Mouse (Mus musculus): ENCODE measurements around the gene Plekhm2. TPM values are rescaled to one million over a fixed set of nuclear protein-coding genes. Genes with fewer than 3 reads are reported as not detected.

Plekhm2 gene
- polyA plus RNA-seq (2015; fragmentation: Nextera tagmentation; extraction: Ambion mirVana) = 4.0 and 4.2 TPM in 2 replicates

DNA sequence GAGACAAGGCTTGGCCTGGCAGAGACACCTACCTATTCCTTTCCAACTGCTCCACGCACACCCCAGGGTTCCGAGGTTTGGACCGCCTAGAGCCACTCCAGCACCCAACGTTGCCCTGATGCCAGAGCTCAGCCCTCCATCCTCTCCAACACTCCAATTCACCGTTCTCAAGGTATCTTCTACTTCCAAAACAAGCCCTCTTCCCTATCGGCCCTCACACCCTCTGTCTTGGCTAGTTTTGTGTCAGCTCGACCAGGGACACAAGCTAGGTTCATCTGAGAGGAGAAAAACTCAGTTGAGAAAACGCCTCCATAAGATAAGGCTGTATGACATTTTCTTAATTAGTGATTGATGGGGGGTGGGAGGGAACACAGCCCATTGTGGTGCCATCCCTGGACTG is at the start of gene Plekhm2:
Gene Plekhm2 (minus strand): TSS at position 101 of the 400 bp plus-strand sequence.

DNA sequence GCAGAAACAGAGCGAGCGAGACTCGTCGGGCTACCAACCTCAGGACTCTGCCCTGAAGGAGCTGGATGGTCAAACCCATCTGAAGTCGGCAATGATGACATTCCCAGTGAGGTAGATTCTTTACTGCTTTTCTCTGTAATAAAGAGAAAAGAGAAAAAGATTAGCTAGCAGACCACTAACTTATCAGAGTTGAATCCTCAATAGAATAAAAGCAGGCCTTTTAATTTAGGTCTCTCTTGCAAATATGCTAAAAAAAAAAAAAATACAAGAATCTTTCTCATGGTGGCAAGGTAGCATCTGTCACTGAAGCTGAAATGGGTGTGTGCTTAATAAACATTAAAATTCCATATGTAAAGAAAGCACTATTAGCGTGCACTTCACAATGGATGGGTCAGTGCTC is 20.8 kb upstream of the Plekhm2 start, which contains the start of gene Rsc1a1:
Gene Rsc1a1 (minus strand): TSS at position 101 of the 400 bp plus-strand sequence.

DNA sequence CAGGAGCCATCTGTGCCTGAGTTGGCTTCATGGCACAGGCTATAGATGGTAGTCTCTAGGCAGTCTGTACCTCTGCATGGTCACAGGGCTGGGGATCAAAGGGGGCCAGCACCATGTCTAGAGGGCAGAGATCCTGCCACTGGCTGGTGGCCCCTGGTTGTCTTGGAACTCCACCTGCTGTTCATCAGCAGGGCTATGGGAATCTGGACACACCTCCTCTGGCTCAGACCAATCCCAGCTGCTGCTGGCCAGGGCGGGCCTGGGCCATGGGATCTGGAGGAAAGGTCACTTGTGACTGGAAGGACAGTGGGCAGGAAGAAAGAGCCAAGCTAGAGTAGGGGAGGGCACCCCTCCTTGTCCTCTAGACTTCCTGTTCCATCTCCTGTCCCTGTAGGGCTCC is 41.0 kb downstream of the Plekhm2 start, which contains the start of gene Slc25a34:
Gene Slc25a34 (minus strand): TSS at position 156 of the 400 bp plus-strand sequence.

DNA sequence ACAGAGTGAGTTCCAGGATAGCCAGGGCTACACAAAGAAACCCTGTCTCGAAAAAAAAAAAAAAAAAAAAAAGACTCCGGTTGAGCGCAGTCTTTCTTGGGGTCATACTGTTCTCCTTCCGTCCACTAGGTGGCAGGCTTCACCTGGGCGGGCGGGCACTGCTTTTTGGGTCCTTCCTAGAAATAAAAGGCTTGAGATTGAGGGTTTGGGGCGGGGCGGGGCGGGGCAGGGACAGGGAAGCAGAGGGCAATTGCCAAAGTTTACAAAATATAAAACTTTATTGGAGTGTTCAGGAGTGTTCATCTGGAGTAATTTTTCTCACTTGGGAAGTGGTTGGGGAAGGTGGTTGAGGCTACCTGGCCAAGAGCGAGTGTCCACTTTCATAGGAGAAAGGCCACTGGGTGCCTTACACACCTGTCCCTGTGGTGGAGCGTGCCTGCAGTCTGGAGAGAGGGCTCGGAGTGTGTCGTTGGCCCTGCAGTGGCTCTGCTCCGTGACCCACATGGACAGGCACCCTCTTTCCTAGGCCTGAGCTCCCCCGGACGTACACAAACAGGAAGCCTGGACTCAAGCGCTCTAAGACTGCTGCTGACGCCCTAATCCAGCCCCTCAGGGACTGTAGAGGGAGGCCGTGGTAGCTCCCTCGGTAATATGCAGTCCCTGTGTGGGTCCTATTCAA is 46.0 kb downstream of the Plekhm2 start, which contains the start of gene Tmem82:
Gene Tmem82 (minus strand): TSS at position 69 of the 679 bp plus-strand sequence.

DNA sequence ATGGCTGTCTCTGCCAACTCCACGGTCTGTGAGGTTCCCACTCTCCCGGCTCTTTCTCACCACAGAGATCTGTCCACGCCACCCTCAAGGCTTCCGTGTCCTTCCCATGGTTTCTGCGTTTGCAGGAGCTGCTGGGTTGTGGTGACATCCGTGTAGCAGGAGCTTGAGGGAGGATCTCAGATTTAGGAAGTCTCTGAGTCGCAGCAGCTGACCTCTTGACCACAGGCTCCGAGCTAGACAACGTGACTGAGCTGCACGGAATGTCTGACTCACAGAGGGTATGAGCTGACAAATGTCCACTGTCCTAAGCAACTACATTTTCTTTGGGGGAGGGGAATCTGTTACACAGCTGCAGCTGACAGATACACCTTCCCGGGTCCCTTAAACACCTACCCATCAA is 58.8 kb downstream of the Plekhm2 start, which contains the start of gene Fblim1:
Gene Fblim1 (minus strand): TSS at position 236 of the 400 bp plus-strand sequence.

Other genes with a start within 250 kb of the Plekhm2 start
- 0.06 TPM in 1 of 2 replicates, not detected in the other for gene Clcnkb, start 248.9 kb downstream of the Plekhm2 start, polyA plus RNA-seq (2015; fragmentation: Nextera tagmentation; extraction: Ambion mirVana)
- gene Hspb7, start 244.1 kb downstream of the Plekhm2 start, polyA plus RNA-seq (2015; fragmentation: Nextera tagmentation; extraction: Ambion mirVana) = 66.3 and 81.8 TPM in 2 replicates
- gene Srarp, start 228.8 kb downstream of the Plekhm2 start, polyA plus RNA-seq (2015; fragmentation: Nextera tagmentation; extraction: Ambion mirVana) = not detected in 2 replicates
- 15.5 and 16.1 TPM in 2 replicates for gene Zbtb17, start 220.2 kb downstream of the Plekhm2 start, polyA plus RNA-seq (2015; fragmentation: Nextera tagmentation; extraction: Ambion mirVana)
- gene Spen, start 126.3 kb downstream of the Plekhm2 start, polyA plus RNA-seq (2015; fragmentation: Nextera tagmentation; extraction: Ambion mirVana) = 2.7 and 3.3 TPM in 2 replicates
- 7.2 and 9.5 TPM in 2 replicates for gene Fblim1, start 58.8 kb downstream of the Plekhm2 start, polyA plus RNA-seq (2015; fragmentation: Nextera tagmentation; extraction: Ambion mirVana)
- gene Tmem82, start 46.3 kb downstream of the Plekhm2 start, polyA plus RNA-seq (2015; fragmentation: Nextera tagmentation; extraction: Ambion mirVana) = 4.8 and 5.6 TPM in 2 replicates
- gene Slc25a34, start 41.1 kb downstream of the Plekhm2 start, polyA plus RNA-seq (2015; fragmentation: Nextera tagmentation; extraction: Ambion mirVana) = 22.5 and 27.9 TPM in 2 replicates
- 2.4 TPM in 1 of 2 replicates, not detected in the other for gene Rsc1a1, start 20.7 kb upstream of the Plekhm2 start, polyA plus RNA-seq (2015; fragmentation: Nextera tagmentation; extraction: Ambion mirVana)
- 14.3 and 15.1 TPM in 2 replicates for gene Ddi2, start 58.5 kb upstream of the Plekhm2 start, polyA plus RNA-seq (2015; fragmentation: Nextera tagmentation; extraction: Ambion mirVana)
- 0.63 and 0.83 TPM in 2 replicates for gene Agmat, start 81.8 kb upstream of the Plekhm2 start, polyA plus RNA-seq (2015; fragmentation: Nextera tagmentation; extraction: Ambion mirVana)
- gene Dnajc16, start 126.0 kb upstream of the Plekhm2 start, polyA plus RNA-seq (2015; fragmentation: Nextera tagmentation; extraction: Ambion mirVana) = 2.2 and 2.5 TPM in 2 replicates
- gene Casp9, start 128.7 kb upstream of the Plekhm2 start, polyA plus RNA-seq (2015; fragmentation: Nextera tagmentation; extraction: Ambion mirVana) = 6.4 and 6.7 TPM in 2 replicates
- gene Cela2a, start 161.3 kb upstream of the Plekhm2 start, polyA plus RNA-seq (2015; fragmentation: Nextera tagmentation; extraction: Ambion mirVana) = not detected in 2 replicates
- gene Ctrc, start 181.5 kb upstream of the Plekhm2 start, polyA plus RNA-seq (2015; fragmentation: Nextera tagmentation; extraction: Ambion mirVana) = not detected in 2 replicates
- gene Efhd2, start 210.0 kb upstream of the Plekhm2 start, polyA plus RNA-seq (2015; fragmentation: Nextera tagmentation; extraction: Ambion mirVana) = 76.6 and 80.5 TPM in 2 replicates